Mouse (Mus musculus) cerebellum, postnatal 14 days (tissue): ENCODE data around the gene Zbtb41.

Experiments used
- DNase-seq, 2 experiments: peaks; one replicate each; pipeline ENCODE4 v3.0.0; 2021; ENCODE audit warnings: mixed read lengths in 2 of 2

The Zbtb41 gene

DNA sequence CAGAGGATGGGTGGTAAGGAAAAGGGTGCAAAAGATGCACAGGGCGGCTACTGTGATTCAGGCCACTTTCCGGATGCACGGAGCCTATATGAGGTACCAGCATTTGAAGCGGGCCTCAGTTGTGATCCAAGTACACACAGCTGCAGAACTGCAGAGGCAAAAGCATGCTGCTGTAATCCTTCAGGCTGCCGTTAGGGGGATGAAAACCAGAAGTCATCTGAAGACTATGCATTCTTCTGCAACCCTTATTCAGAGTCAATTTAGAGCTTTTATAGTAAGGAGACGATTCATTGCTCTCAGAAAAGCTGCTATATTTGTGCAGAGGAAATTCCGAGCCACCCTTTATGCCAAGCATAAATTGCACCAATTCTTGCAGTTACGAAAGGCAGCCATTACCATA lies 58.2 kb downstream of the Zbtb41 start:
- DNase-seq: no peak

DNA sequence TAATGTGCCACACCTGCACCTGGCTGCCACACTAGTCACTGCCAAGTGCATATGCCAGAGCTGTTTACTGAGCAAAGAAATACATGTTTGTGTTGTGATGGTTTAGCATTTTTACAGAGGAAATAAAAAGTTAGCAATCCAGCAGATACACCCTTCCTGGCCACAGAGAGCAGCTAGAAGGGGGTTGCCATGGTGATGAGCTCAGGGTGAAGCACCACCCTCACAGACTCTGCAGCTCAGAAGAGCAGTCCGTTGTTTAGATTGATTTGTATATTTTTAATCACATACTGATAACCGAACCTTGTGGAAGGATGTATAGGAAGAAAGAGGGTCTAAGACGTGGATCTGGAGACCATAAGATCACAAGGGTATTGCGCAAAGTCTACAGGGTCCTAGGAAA lies 59.1 kb downstream of the Zbtb41 start:
- no peak for DNase-seq

DNA sequence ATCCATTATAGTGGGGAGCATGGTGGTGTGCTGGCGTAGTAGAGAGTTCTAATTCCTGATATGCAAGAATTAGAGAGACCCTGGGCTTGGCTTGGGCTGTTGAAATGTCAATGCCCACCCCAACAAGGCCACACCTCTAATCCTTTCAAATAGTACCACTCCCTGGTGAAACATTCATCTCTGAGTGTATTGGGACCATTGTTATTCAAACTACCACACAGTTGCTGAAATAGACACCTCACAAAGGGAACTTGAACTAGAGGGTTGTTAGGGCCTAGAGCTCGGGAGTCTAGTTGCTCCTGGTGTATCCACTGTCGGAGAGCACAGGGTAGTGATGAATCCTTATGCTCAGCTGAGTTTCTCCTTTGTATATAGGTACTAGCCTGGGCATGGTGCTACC lies 72.5 kb downstream of the Zbtb41 start:
- no peak for DNase-seq

DNA sequence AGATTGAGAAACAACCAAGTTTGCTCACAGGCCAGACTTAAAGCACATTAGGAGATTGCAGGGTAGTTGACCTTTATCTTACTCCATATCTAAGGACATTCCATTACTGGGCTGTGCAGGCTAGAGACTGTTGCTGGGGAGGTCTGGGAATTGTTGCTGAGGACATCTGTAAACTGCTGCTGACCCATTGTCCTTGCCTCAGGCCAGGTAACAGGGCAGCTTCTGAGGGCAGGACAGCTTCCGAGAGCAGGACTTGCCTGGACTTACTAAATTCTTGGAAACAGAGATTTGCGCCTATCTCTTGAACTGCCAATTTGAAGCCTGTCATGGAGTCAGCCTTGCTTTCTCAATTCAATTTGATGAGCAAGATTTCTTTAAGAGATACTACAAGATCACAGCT lies 73.3 kb downstream of the Zbtb41 start:
- no peak for DNase-seq

DNA sequence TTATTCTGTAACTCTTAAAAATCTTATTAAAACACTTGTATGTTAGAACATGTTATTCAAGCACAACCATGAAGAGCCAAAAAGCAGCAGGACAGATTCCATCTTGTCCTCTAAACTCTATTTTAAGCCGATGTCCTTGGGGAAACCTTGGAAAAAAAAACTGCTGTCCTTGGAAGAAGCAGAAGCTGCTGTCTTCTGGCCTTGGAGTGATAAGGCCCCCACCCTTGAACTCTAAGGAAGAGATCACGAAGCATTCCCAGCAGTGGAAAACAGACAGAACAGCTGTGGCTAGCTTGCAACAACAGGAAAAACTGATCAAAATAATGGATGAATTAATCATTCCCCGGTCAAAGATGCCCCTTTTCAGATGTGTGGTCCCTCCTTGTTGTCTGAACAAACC lies 74.1 kb downstream of the Zbtb41 start:
- no peak for DNase-seq

DNA sequence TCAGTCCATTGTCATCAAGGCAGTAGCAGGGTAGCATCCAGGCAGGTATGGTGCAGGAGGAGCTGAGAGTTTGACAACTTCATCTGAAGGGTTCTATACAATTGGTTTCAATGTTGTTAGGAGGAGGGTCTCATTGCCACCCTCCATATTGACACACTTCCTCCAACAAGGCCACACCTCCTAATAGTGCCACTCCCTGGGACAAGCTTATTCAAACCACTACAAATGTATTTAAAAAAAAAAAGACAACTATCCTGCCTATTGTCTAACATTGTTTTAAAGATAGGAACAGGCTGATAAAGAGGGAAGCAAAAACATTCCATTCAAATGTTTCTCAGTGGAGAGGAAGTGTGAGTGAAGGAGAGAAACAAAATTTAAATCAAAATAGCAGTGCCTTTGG lies 77.7 kb downstream of the Zbtb41 start:
- no peak for DNase-seq

DNA sequence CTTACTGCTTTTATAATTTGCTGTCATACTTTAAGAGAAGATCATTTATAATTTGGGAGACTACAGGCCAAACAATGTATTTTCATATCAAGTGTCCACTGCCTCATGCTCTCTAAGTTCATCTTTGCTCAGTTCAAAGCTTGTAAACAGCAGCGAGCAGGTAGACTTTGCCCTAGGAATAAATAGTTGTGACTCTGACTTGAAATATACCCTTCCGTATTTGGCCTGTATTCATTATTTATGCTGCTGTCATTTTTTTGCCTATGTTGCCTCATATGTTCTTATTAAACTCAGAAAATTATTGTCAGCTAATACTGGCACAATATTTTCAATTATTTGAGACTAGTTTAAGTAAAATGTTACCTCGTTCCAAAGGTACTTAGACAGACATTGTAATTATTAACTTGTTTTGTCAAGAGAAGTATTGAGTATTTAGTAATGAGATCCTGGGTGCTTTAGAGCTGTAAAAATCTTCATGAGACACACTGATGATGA lies 79.2 kb downstream of the Zbtb41 start, which contains the start of gene F13b:
Gene F13b, plus strand, starts transcription at position 445 of the 495 bp plus-strand sequence.
- DNase-seq: no peak
